In the genomic region with DNA sequence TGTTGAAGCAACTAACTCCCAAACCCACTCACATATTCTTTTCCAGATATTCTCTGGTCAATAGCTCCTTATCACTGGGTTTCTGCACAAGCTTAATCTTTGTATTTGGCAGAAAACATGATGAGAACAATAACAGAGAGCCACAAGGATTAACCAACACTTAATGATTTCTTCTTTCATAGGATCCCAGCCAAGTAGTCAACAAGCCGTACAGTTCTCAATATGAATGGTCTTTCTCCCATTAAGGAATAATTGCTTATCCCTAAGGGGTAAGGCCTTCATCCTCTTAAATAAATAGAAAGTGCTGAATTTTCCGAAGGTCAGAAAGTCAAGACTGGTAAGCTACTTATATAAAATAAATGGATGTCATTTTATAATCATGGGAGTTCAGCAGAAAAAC, we compare ENCODE assay signal across 19 mouse cellular contexts.
DNase-seq lines count a peak whose midpoint lies in the region; ATAC-seq and TF ChIP-seq lines count a peak whose summit lies in the region.
"Had no signal": no experiment of that assay in that cellular context is flagged by ENCODE, and none has a peak within 500 bp of the region (broad histone marks: within the 10 kb centered on the region; RNA-seq: fewer than 3 reads in every experiment).

No protein-coding gene starts in this region.

- H3K27me3 ChIP-seq in lung, embryonic 14.5 days (ENCODE audit: insufficient read depth, low read length) = no peaks in the 10 kb centered on the region
- no peaks in the 10 kb centered on the region for H3K27me3 ChIP-seq in lung, embryonic 16.5 days (ENCODE audit: control insufficient read depth, insufficient read depth, low read depth, low read length)
- H3K27me3 ChIP-seq: CH12.LX, Patski had no signal

- peaks cover 5% of the 10 kb centered on the region; the same call in 1 of the 2 replicates for H3K4me1 ChIP-seq in lung, embryonic 14.5 days (ENCODE audit: insufficient read depth)
- H3K4me1 ChIP-seq in lung, embryonic 16.5 days (replicated peaks; ENCODE audit: control insufficient read depth, insufficient read depth, low read length) = 0 out of 2 replicates have a peak, but pooled peaks cover 3% of the 10 kb centered on the region

- no peaks in the 10 kb centered on the region for H3K9me3 ChIP-seq in lung, embryonic 14.5 days (ENCODE audit: low read depth, low read length)
- H3K9me3 ChIP-seq in lung, embryonic 16.5 days (ENCODE audit: control insufficient read depth, low read length) = no peaks in the 10 kb centered on the region
- H3K9me3 ChIP-seq: G1E had no signal

- H3K4me3 ChIP-seq in lung, embryonic 14.5 days (ENCODE audit: low read depth, low read length) = no peak overlapping the region
- H3K4me3 ChIP-seq in lung, embryonic 16.5 days (ENCODE audit: low read length) = no peak overlapping the region

- 35% methylated on average over 2 of the region's 2 CpGs for WGBS in lung, embryonic 14.5 days
- WGBS in lung, embryonic 16.5 days = 39% methylated on average over 2 of the region's 2 CpGs

- H3K4me2 ChIP-seq in lung, embryonic 14.5 days = no peak overlapping the region
- H3K4me2 ChIP-seq in lung, embryonic 16.5 days (ENCODE audit: low read depth, low read length) = no peak overlapping the region

- H3K27ac ChIP-seq in lung, embryonic 14.5 days (ENCODE audit: low read depth) = no peak overlapping the region
- peak overlapping the region; percentile 36; the same call in 1 of the 2 replicates for H3K27ac ChIP-seq in lung, embryonic 16.5 days (ENCODE audit: low read length)

- no peak for TF ChIP-seq CTCF in lung, embryonic 14.5 days (IDR thresholded peaks at IDR 0.05; ENCODE audit: low read depth)

- ATAC-seq in lung, embryonic 14.5 days (ENCODE audit: insufficient read depth) = peak; percentile 66; the same call in 1 of the 2 replicates
- ATAC-seq in lung, embryonic 16.5 days (ENCODE audit: low read depth) = peak; percentile 70; the same call in 1 of the 2 replicates
- ATAC-seq: activated CD4-positive, CD25-positive, alpha-beta regulatory T cell, adult 4 months; CD4-positive, CD25-positive, alpha-beta regulatory T cell, adult 4 months; Patski had no signal

- H3K9ac ChIP-seq in lung, embryonic 14.5 days = no peak overlapping the region
- H3K9ac ChIP-seq in lung, embryonic 16.5 days (ENCODE audit: low read length) = no peak overlapping the region

- peak; percentile 63 for DNase-seq in lung, embryonic 14.5 days
- DNase-seq in lung, postnatal 25 days (ENCODE audit: low spot score) = no peak
- DNase-seq in lung, postnatal 14 days = no peak
- DNase-seq: adrenal gland, adult 2 months; adrenal gland, adult 8-10 months; adrenal gland, postnatal 10 days; adrenal gland, postnatal 14 days; adrenal gland, postnatal 25 days; adrenal gland, postnatal 36 days; B cell, adult 2 months; cerebellum, adult 11 months; cerebellum, adult 11-12 months; cerebellum, adult 18-20 months had no signal

- no peaks in the 10 kb centered on the region for H3K36me3 ChIP-seq in lung, embryonic 14.5 days (ENCODE audit: insufficient read depth)
- no peaks in the 10 kb centered on the region for H3K36me3 ChIP-seq in lung, embryonic 16.5 days (ENCODE audit: control insufficient read depth, insufficient read depth, low read length)
- H3K36me3 ChIP-seq: G1E had no signal
